Mouse (Mus musculus) embryonic fibroblast, embryonic 13.5 days (primary cell): ENCODE measurements around the gene Zbtb42.

ENCODE experiments used
- CTCF ChIP-seq: IDR thresholded peaks from 2 replicates; pipeline ENCODE4 v1.5.1; 2011; ENCODE audit warnings: mild to moderate bottlenecking, control low read depth, low read length, moderate library complexity, borderline replicate concordance; ENCODE audit not compliant: insufficient read depth
- POLR2A ChIP-seq: IDR thresholded peaks from 2 replicates; pipeline ENCODE4 v1.6.1; 2011; ENCODE audit warnings: low read depth, mild to moderate bottlenecking, control low read depth, low read length, moderate library complexity

- no peak for TF ChIP-seq CTCF
- no peak for TF ChIP-seq POLR2A
Observed at GRCm38 (mm10) chr12:112673576-112674091, 5.0 kb upstream of the Zbtb42 start.
